Mouse (Mus musculus) neutrophil, adult 5-6 weeks (primary cell): ENCODE data around the gene Gm11273. TPM values are rescaled to one million over a fixed set of nuclear protein-coding genes. Genes with fewer than 3 reads are reported as not detected.

ENCODE experiments used
- ATAC-seq: fragments of 151-379, 151-347 bp; 2 replicates; pipeline ENCODE4 v1.8.0; 2017; ENCODE audit warnings: mild to moderate bottlenecking, moderate TSS enrichment; ENCODE audit not compliant: insufficient number of reproducible peaks, poor library complexity, low FRiP score, severe bottlenecking; ENCODE audit errors: extremely low read depth
- total RNA-seq: library from RNA; stranded (forward); fragments of 200-1000 nt; gene quantifications from 2 replicates; pipeline ENCODE4 v1.2.3, GENCODE M21; 2017

Gm11273 gene
- total RNA-seq, 1 experiment from 2014 or later: not detected

DNA sequence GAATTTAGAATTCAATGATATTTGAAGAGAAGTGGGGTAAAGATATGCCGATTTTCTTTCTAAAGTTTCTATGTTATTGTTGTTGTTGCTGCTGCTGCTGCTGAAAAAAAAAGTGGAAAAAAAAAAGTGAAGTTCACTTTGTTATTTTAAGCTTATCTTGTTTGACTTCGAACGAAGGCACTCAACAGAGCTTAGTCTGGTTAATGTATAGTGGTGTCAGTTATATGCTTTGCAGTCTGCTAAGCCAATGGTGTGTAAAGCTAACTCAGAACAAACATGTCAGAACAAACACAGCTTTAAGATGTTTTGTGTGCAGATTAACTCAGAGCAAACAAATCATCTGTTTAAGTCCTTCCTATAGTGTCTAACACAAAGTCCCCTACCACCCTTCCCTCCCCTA is 47.1 kb downstream of the Gm11273 start:
- ATAC-seq: no peak

GRCm38 (mm10) chr13:21453449-21453848 is 47.8 kb downstream of the Gm11273 start, which contains the start of gene Zscan26:
Gene Zscan26, minus strand, starts transcription at chr13:21453730.
- ATAC-seq: peak; percentile 84

- no peak for ATAC-seq
These were observed 48.2 kb downstream of the Gm11273 start for GRCm38 (mm10) chr13:21453042-21453441.

Other genes with a start within 250 kb of the Gm11273 start
- not detected in 2 replicates for gene Gpx5, start 208.7 kb downstream of the Gm11273 start, total RNA-seq
- not detected in 2 replicates for gene Gpx6, start 189.3 kb downstream of the Gm11273 start, total RNA-seq
- not detected in 2 replicates for gene Olfr1367, start 154.5 kb downstream of the Gm11273 start, total RNA-seq
- gene Zscan12, start 138.6 kb downstream of the Gm11273 start, total RNA-seq: 2.3 and 2.7 TPM in 2 replicates
- 44.9 and 53.7 TPM in 2 replicates for gene Zkscan3, start 98.7 kb downstream of the Gm11273 start, total RNA-seq
- gene Pgbd1, start 60.4 kb downstream of the Gm11273 start, total RNA-seq: 0.23 and 0.37 TPM in 2 replicates
- 32.8 and 34.2 TPM in 2 replicates for gene Zscan26, start 47.7 kb downstream of the Gm11273 start, total RNA-seq
- gene Nkapl, start 32.9 kb downstream of the Gm11273 start, total RNA-seq: 0.49 TPM in 1 of 2 replicates, not detected in the other
- not detected in 2 replicates for gene Zkscan4, start 22.5 kb downstream of the Gm11273 start, total RNA-seq
- not detected in 2 replicates for gene Gm10065, start 22.0 kb downstream of the Gm11273 start, total RNA-seq
- gene AK157302, start 6.2 kb downstream of the Gm11273 start, total RNA-seq: 1.1 and 1.7 TPM in 2 replicates
- gene Zkscan8, start 29.7 kb upstream of the Gm11273 start, total RNA-seq: 6.9 TPM in 2 replicates
- gene Olfr1366, start 41.4 kb upstream of the Gm11273 start, total RNA-seq: not detected in 2 replicates
- gene Olfr1535, start 58.5 kb upstream of the Gm11273 start, total RNA-seq: not detected in 2 replicates
- not detected in 2 replicates for gene Olfr1364, start 80.3 kb upstream of the Gm11273 start, total RNA-seq
- not detected in 2 replicates for gene Olfr1362, start 112.6 kb upstream of the Gm11273 start, total RNA-seq
- not detected in 2 replicates for gene Olfr11, start 141.1 kb upstream of the Gm11273 start, total RNA-seq
- gene Olfr1361, start 162.0 kb upstream of the Gm11273 start, total RNA-seq: not detected in 2 replicates
- gene Olfr1360, start 176.0 kb upstream of the Gm11273 start, total RNA-seq: not detected in 2 replicates
- gene Olfr1359, start 196.7 kb upstream of the Gm11273 start, total RNA-seq: not detected in 2 replicates
- gene Hist1h2bl, start 214.7 kb upstream of the Gm11273 start, total RNA-seq: 14.4 and 16.0 TPM in 2 replicates
- 351 and 359 TPM in 2 replicates for gene Hist1h2ai, start 215.0 kb upstream of the Gm11273 start, total RNA-seq
- gene Hist1h3h, start 216.2 kb upstream of the Gm11273 start, total RNA-seq: 15.6 and 19.4 TPM in 2 replicates
- gene Hist1h2bm, start 220.6 kb upstream of the Gm11273 start, total RNA-seq: 6.6 and 8.0 TPM in 2 replicates
- 12.6 and 17.7 TPM in 2 replicates for gene Hist1h4j, start 233.6 kb upstream of the Gm11273 start, total RNA-seq
- 63.4 and 72.4 TPM in 2 replicates for gene Hist1h4k, start 249.1 kb upstream of the Gm11273 start, total RNA-seq